Mouse (Mus musculus): ENCODE measurements around the gene Gal3st2.
"Not testable (repeated sequence)": the region's sequence is repeated elsewhere in the genome, so short reads cannot be mapped to it uniquely, and the experiment has no call there.

GRCm38 (mm10) chr1:93922609-93923008 lies 61.5 kb downstream of the Gal3st2 start:
- not testable (repeated sequence) for TF ChIP-seq CTCF (IDR thresholded peaks at IDR 0.05; ENCODE audit: borderline replicate concordance, insufficient read depth, low read length); POLR2A (IDR thresholded peaks at IDR 0.05; ENCODE audit: low read depth, low read length)

Data from embryonic fibroblast, embryonic 13.5 days (primary cell).